Mouse (Mus musculus): ENCODE measurements at regions not wholly inside any gene's neighbourhood (a gene's known extent, or its start where the extent isn't known, plus 50 kb on each side); places are given as distances from the start of the nearest gene placed in this dataset.

- DNase-seq (ENCODE audit: low spot score in 2 of 2) = no peak
These were observed 216.9 kb upstream of the Ankrd55 start for GRCm38 (mm10) chr13:112071209-112071955.

- no peak for DNase-seq (ENCODE audit: low spot score in 2 of 2)
These were observed 216.3 kb upstream of the Ankrd55 start for GRCm38 (mm10) chr13:112071956-112072314.

- DNase-seq (ENCODE audit: low spot score in 2 of 2) = no peak
These were observed 214.5 kb upstream of the Ankrd55 start for GRCm38 (mm10) chr13:112073519-112074406.

- no peak for DNase-seq (ENCODE audit: low spot score in 2 of 2)
These were observed 212.3 kb upstream of the Ankrd55 start for GRCm38 (mm10) chr13:112075847-112076479.

GRCm38 (mm10) chr13:112078088-112078487, 210.2 kb upstream of the Ankrd55 start:
- DNase-seq (ENCODE audit: low spot score in 2 of 2) = no peak

- DNase-seq (ENCODE audit: low spot score in 2 of 2) = no peak
These were observed 206.3 kb upstream of the Ankrd55 start for GRCm38 (mm10) chr13:112081935-112082334.

- no peak for DNase-seq (ENCODE audit: low spot score in 2 of 2)
These were observed 203.6 kb upstream of the Ankrd55 start for GRCm38 (mm10) chr13:112084484-112085278.

GRCm38 (mm10) chr13:112088312-112088771, 199.9 kb upstream of the Ankrd55 start:
- no peak for DNase-seq (ENCODE audit: low spot score in 2 of 2)

GRCm38 (mm10) chr13:112090737-112091136, 197.5 kb upstream of the Ankrd55 start:
- DNase-seq (ENCODE audit: low spot score in 2 of 2) = no peak

- DNase-seq (ENCODE audit: low spot score in 2 of 2) = no peak
These were observed 192.6 kb upstream of the Ankrd55 start for GRCm38 (mm10) chr13:112095595-112096139.

GRCm38 (mm10) chr13:112099953-112100591, 188.2 kb upstream of the Ankrd55 start:
- DNase-seq (ENCODE audit: low spot score in 2 of 2) = no peak

- DNase-seq (ENCODE audit: low spot score in 2 of 2) = peak; percentile 17 to 40
These were observed 187.4 kb upstream of the Ankrd55 start for GRCm38 (mm10) chr13:112100592-112101420.

GRCm38 (mm10) chr13:112101421-112101756, 186.9 kb upstream of the Ankrd55 start:
- DNase-seq (ENCODE audit: low spot score in 2 of 2) = no peak

GRCm38 (mm10) chr13:112105953-112106352, 182.3 kb upstream of the Ankrd55 start:
- DNase-seq (ENCODE audit: low spot score in 2 of 2) = no peak

GRCm38 (mm10) chr13:112114741-112115201, 173.5 kb upstream of the Ankrd55 start:
- DNase-seq (ENCODE audit: low spot score in 2 of 2) = no peak

- no peak for DNase-seq (ENCODE audit: low spot score in 2 of 2)
These were observed 172.0 kb upstream of the Ankrd55 start for GRCm38 (mm10) chr13:112116101-112116726.

- DNase-seq (ENCODE audit: low spot score in 2 of 2) = no peak
These were observed 169.7 kb upstream of the Ankrd55 start for GRCm38 (mm10) chr13:112118564-112118963.

GRCm38 (mm10) chr13:112119611-112120041, 168.6 kb upstream of the Ankrd55 start:
- peak in 1 of 2 experiments; percentile 6 for DNase-seq (ENCODE audit: low spot score in 2 of 2)

- no peak for DNase-seq (ENCODE audit: low spot score in 2 of 2)
These were observed 167.9 kb upstream of the Ankrd55 start for GRCm38 (mm10) chr13:112120346-112120745.
